Mouse (Mus musculus) induced T-regulatory cell, adult 2 months (primary cell): Measurements from ENCODE around the gene Gabra6.

Experiments
- DNase-seq: peaks from one replicate; pipeline ENCODE4 v3.0.0-alpha.2; 2012; ENCODE audit warnings: low read depth

The Gabra6 gene

GRCm38 (mm10) chr11:42320882-42321281, at the start of gene Gabra6:
Gene Gabra6, minus strand, starts transcription at chr11:42321072.
- DNase-seq: no peak

GRCm38 (mm10) chr11:42365544-42365943, 44.7 kb upstream of the Gabra6 start:
- no peak for DNase-seq

- DNase-seq: no peak
Observed at GRCm38 (mm10) chr11:42332121-42332520, 11.2 kb upstream of the Gabra6 start.

GRCm38 (mm10) chr11:42326262-42326661, 5.4 kb upstream of the Gabra6 start:
- DNase-seq: no peak

- DNase-seq: no peak
Observed at GRCm38 (mm10) chr11:42321560-42321959, 688 bp upstream of the Gabra6 start.

GRCm38 (mm10) chr11:42319521-42319920, 1.4 kb downstream of the Gabra6 start:
- no peak for DNase-seq

GRCm38 (mm10) chr11:42319101-42319500, 1.8 kb downstream of the Gabra6 start:
- no peak for DNase-seq

GRCm38 (mm10) chr11:42317985-42318384, 2.9 kb downstream of the Gabra6 start:
- DNase-seq: no peak

GRCm38 (mm10) chr11:42314850-42315249, 6.0 kb downstream of the Gabra6 start:
- no peak for DNase-seq

GRCm38 (mm10) chr11:42310892-42311291, 10.0 kb downstream of the Gabra6 start:
- no peak for DNase-seq

GRCm38 (mm10) chr11:42309086-42309485, 11.8 kb downstream of the Gabra6 start:
- no peak for DNase-seq

GRCm38 (mm10) chr11:42306095-42306494, 14.8 kb downstream of the Gabra6 start:
- no peak for DNase-seq

- DNase-seq: no peak
Observed at GRCm38 (mm10) chr11:42258978-42259377, 61.9 kb downstream of the Gabra6 start.
